Mouse (Mus musculus) layer of hippocampus, postnatal 36 days (tissue): ENCODE measurements around the gene Clcnkb. TPM values are rescaled to one million over a fixed set of nuclear protein-coding genes. Genes with fewer than 3 reads are reported as not detected.

Source experiments
- total RNA-seq, 2 experiments: library from RNA; stranded (reverse); gene quantifications; 2 replicates each; pipeline ENCODE4 v1.2.3; 2021

Gene Clcnkb
- total RNA-seq, 2 experiments from 2014 or later: not detected

Other genes starting within 250 kb of the Clcnkb start
- 1 to 10 TPM; 2.7 to 4.1 TPM for gene Rsg1, start 202.1 kb downstream of the Clcnkb start, total RNA-seq
- gene Arhgef19, start 176.5 kb downstream of the Clcnkb start, total RNA-seq: 10 to 100 TPM; 15.5 to 15.9 TPM
- gene Epha2, start 114.8 kb downstream of the Clcnkb start, total RNA-seq: 1 to 10 TPM; 1.3 to 1.7 TPM
- gene Fam131c, start 47.8 kb downstream of the Clcnkb start, total RNA-seq: 1 to 10 TPM; 2.1 to 3.3 TPM
- gene Clcnka, start 17.3 kb downstream of the Clcnkb start, total RNA-seq: not detected
- gene Hspb7, start 4.8 kb upstream of the Clcnkb start, total RNA-seq: not detected
- 1 to 10 TPM; 4.7 to 5.1 TPM for gene Srarp, start 20.1 kb upstream of the Clcnkb start, total RNA-seq
- gene Zbtb17, start 28.6 kb upstream of the Clcnkb start, total RNA-seq: 10 to 100 TPM; 34.1 to 34.9 TPM
- 10 to 100 TPM; 55.3 to 66.7 TPM for gene Spen, start 122.6 kb upstream of the Clcnkb start, total RNA-seq
- 1 to 10 TPM in 1 of 2 experiments, under 1 TPM in 1; 0.50 to 1.0 TPM for gene Fblim1, start 190.1 kb upstream of the Clcnkb start, total RNA-seq
- under 1 TPM; 0.28 to 0.42 TPM for gene Tmem82, start 202.6 kb upstream of the Clcnkb start, total RNA-seq
- gene Slc25a34, start 207.8 kb upstream of the Clcnkb start, total RNA-seq: 1 to 10 TPM; 2.6 to 2.9 TPM
- 10 to 100 TPM; 67.4 to 81.7 TPM for gene Plekhm2, start 248.9 kb upstream of the Clcnkb start, total RNA-seq